Mouse (Mus musculus) myocyte (in vitro differentiated cells): Measurements from ENCODE around the gene Surf4.

Experiments used
- MAX ChIP-seq: IDR thresholded peaks from one replicate; pipeline ENCODE4 v1.6.1; 2011; ENCODE audit warnings: low read depth, mild to moderate bottlenecking, control low read depth
- POLR2A ChIP-seq: IDR thresholded peaks from one replicate; pipeline ENCODE4 v1.6.1; 2011; ENCODE audit warnings: low read depth, mild to moderate bottlenecking, control low read depth, moderate library complexity; ENCODE audit not compliant: insufficient read length

- no peak for TF ChIP-seq POLR2A
- TF ChIP-seq MAX: no peak
Measured at GRCm38 (mm10) chr2:26901834-26902400, 31.8 kb downstream of the Surf4 start.
